Mouse (Mus musculus) ES-E14 (cell line): Measurements from ENCODE around the gene Flt3. TPM values are rescaled to one million over a fixed set of nuclear protein-coding genes. Genes with fewer than 3 reads are reported as not detected.

Source experiments
- DNase-seq: peaks from one replicate; pipeline ENCODE4 v3.0.0-alpha.2; 2013; ENCODE audit warnings: low read depth, low spot score
- H3K27ac ChIP-seq: 2 replicates; pipeline ENCODE4 v1.5.1; 2012; ENCODE audit warnings: low read depth, mild to moderate bottlenecking, low read length, moderate library complexity, mixed read lengths; ENCODE audit not compliant: poor library complexity, insufficient read depth, severe bottlenecking
- H3K36me3 ChIP-seq: 2 replicates; pipeline ENCODE4 v1.6.1; 2012; ENCODE audit warnings: mild to moderate bottlenecking, low read length, moderate library complexity, mixed read lengths; ENCODE audit not compliant: control insufficient read depth, poor library complexity, insufficient read depth, severe bottlenecking
- H3K4me1 ChIP-seq, 2 experiments: fragments of 150-350 bp in 1 of 2; sonication (generic) in 1 of 2; 2 replicates each; pipeline ENCODE4 v1.6.1; 2012; ENCODE audit warnings: low read length in 2 of 2, mild to moderate bottlenecking in 1 of 2, mixed read lengths in 1 of 2; ENCODE audit not compliant: control insufficient read depth in 2 of 2, insufficient read depth in 2 of 2, poor library complexity in 1 of 2
- H3K4me3 ChIP-seq, 2 experiments: fragments of 150-350 bp in 1 of 2; sonication (generic) in 1 of 2; 2 replicates each; pipeline ENCODE4 v1.5.1; 2012; ENCODE audit warnings: low read length in 2 of 2, low read depth in 1 of 2, mild to moderate bottlenecking in 1 of 2, mixed read lengths in 1 of 2; ENCODE audit not compliant: insufficient read depth in 1 of 2, poor library complexity in 1 of 2, severe bottlenecking in 1 of 2
- H3K9ac ChIP-seq: 2 replicates; pipeline ENCODE4 v1.6.1; 2012; ENCODE audit warnings: low read depth, mild to moderate bottlenecking, low read length, mixed read lengths; ENCODE audit not compliant: poor library complexity, insufficient read depth, severe bottlenecking
- H3K9me3 ChIP-seq: fragments of 150-350 bp; sonication (generic); 2 replicates; pipeline ENCODE4 v1.6.1; 2012; ENCODE audit warnings: low read depth, mild to moderate bottlenecking, low read length; ENCODE audit not compliant: control insufficient read depth, insufficient read depth
- CHD2 ChIP-seq: IDR thresholded peaks from 2 replicates; pipeline ENCODE4 v1.6.1; 2014; ENCODE audit warnings: mild to moderate bottlenecking, low read depth, low read length, inconsistent platforms
- HCFC1 ChIP-seq: IDR thresholded peaks from 2 replicates; pipeline ENCODE4 v1.6.1; 2012; ENCODE audit warnings: low read length, inconsistent platforms, borderline replicate concordance; ENCODE audit not compliant: insufficient read depth
- MAFK ChIP-seq: IDR thresholded peaks from 2 replicates; pipeline ENCODE4 v1.6.1; 2014; ENCODE audit warnings: mild to moderate bottlenecking, low read depth, low read length, inconsistent platforms; ENCODE audit not compliant: insufficient read depth
- ZC3H11A ChIP-seq: IDR thresholded peaks from 2 replicates; pipeline ENCODE4 v1.6.1; 2012; ENCODE audit warnings: low read depth, mild to moderate bottlenecking, inconsistent platforms, low read length, borderline replicate concordance
- ZNF384 ChIP-seq: IDR thresholded peaks from 2 replicates; pipeline ENCODE4 v1.6.1; 2012; ENCODE audit warnings: low read depth, low read length, inconsistent platforms
- in situ Hi-C, 2 experiments: fragments of 600-800 bp; cut with MboI; formaldehyde crosslinking; loops; one replicate each; pipeline ENCODE4 v1.15.1; 2025; ENCODE audit warnings: low sequenced_read_pairs in 2 of 2, inconsistent platforms in 1 of 2; ENCODE audit not compliant: unreplicated experiment in 2 of 2
- total RNA-seq: library from RNA; depleted of rRNA; stranded (reverse); fragments of 300-350 nt; gene quantifications from 2 replicates; pipeline ENCODE4 v1.2.3, GENCODE M21; 2012

Gene Flt3
- total RNA-seq, 1 experiment: 0.27 TPM

DNA sequence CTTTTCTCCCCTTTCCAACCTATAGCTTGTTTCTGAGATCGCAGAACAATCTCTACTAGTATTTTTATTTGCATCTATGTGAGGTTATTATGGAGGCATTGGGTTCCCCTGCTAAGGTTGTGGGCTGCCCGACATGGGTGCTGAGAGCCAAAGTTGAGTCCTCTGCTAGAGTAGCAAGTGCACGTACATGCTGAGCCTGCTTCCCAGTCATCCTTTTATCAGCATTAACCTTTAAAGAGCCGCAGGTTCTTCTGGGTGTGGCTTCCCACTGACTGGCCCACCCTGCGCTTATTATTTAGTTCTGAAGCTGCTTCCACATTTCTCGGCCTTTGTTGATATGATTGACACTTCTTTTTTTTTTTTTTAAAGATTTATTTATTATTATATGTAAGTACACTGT, 44.0 kb upstream of the Flt3 start:
- Histone ChIP-seq H3K36me3 (no peaks in the 10 kb centered on the region), H3K9ac (no peak overlapping the region), H3K9me3 (no peaks in the 10 kb centered on the region), H3K4me3 (no peak overlapping the region), H3K4me1 (peaks cover 3 to 16% of the 10 kb centered on the region in 2 experiments), H3K27ac (no peak overlapping the region)
- in situ Hi-C loops: no loop called here
- no peak for DNase-seq
- TF ChIP-seq ZNF384: no peak
- no peak for TF ChIP-seq ZC3H11A
- TF ChIP-seq CHD2: no peak
- TF ChIP-seq MAFK: no peak
- no peak for TF ChIP-seq HCFC1

DNA sequence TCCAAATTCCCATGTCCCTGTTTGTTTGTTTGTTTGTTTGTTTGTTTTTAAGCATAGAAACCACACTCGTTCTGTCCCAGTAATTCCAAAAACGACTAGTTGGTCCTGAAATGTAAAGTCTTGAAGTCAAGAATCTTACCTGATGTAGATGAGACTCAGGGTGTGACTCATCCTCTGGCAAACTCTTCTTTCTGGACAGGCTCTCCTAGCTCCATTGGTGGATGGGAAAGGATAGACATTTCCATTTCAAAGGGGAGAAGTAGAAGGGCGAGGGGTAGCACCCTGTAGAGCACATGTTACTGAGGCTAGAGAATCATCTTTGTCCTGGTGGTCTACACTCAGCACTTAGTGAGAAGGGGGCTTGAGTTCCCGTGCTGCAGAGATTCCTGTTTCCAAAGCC, 42.5 kb upstream of the Flt3 start:
- Histone ChIP-seq H3K9me3 (no peaks in the 10 kb centered on the region), H3K4me3 (no peak overlapping the region), H3K36me3 (no peaks in the 10 kb centered on the region), H3K9ac (no peak overlapping the region), H3K4me1 (peaks cover 3 to 17% of the 10 kb centered on the region in 2 experiments), H3K27ac (no peak overlapping the region)
- DNase-seq: no peak
- no peak for TF ChIP-seq CHD2
- TF ChIP-seq ZC3H11A: no peak
- in situ Hi-C loops: no loop called here

DNA sequence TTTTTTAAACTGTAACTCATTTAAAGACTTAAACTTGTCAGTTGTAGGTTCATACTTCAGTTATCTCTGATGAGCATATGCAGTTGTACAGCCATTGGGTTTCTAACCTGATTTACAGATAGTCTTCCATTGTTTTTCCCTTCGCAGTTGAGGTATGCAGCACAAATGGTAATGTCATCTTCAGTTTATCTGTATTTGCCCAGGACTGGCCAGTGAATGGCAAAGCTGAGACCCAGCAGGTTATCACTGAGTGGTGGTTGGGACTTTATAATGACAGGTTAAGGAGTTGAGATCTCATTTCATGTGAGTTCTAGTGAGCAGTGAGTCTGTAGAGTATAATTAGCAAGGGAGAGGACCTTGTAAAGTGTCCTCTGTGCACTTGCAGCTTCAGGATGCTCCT, 41.7 kb upstream of the Flt3 start:
- Histone ChIP-seq H3K27ac (no peak overlapping the region), H3K4me3 (no peak overlapping the region), H3K4me1 (peaks cover 3 to 17% of the 10 kb centered on the region in 2 experiments), H3K9ac (no peak overlapping the region), H3K36me3 (no peaks in the 10 kb centered on the region), H3K9me3 (no peaks in the 10 kb centered on the region)
- TF ChIP-seq ZNF384 (no peak), HCFC1 (no peak)
- DNase-seq: no peak
- in situ Hi-C loops: no loop called here

DNA sequence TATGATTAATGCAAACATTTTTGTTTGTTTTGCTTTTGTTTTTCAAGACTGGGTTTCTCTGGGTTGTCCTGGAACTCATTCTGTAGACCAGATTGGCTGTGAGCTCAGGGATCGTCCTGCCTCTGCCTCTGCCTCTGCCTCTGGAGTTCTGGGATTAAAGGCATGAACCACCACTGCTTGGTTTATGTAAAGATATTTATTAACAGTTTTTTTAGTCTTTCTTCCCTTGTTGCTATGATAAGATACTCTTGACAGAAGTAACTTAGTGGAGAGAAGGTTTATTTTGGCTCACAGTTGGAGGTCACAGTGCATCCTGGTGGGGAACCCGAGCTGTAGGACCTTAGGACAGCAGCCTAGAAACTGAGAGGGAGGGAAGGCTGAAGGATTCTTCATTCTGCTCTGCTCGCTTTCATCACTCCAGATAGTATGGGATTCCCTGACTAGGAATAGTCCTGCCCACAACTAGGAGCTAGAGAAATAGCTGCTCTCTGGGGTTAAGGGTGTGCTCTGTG, 40.8 kb upstream of the Flt3 start:
- H3K36me3 ChIP-seq: no peaks in the 10 kb centered on the region
- no peak overlapping the region for H3K9ac ChIP-seq
- DNase-seq: no peak
- peaks cover 3 to 17% of the 10 kb centered on the region in 2 experiments for H3K4me1 ChIP-seq
- TF ChIP-seq CHD2 (no peak), ZNF384 (no peak), MAFK (no peak), HCFC1 (no peak), ZC3H11A (no peak)
- no peak overlapping the region for H3K4me3 ChIP-seq
- H3K9me3 ChIP-seq: no peaks in the 10 kb centered on the region
- in situ Hi-C loops: no loop called here
- no peak overlapping the region for H3K27ac ChIP-seq

DNA sequence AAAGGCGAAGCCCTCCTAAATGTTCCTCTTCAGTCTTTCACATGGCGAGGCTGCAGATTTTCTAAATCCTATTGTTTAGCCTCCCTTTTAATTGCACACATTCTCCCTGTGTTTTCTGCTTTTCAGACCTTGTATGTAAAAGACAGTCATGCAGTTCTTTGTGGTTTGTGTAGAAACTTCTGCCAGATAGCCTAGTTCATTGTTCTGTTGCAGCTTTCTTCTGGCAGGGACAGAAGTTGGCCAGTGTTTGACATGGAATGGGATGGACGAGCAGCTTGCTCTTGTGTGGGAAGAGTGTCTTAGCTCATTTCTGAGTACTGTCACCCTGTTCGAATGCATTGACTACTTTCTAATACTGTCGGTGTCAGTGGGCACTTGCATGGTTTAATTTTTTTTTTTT, 36.2 kb upstream of the Flt3 start:
- H3K9ac ChIP-seq: no peak overlapping the region
- H3K27ac ChIP-seq: no peak overlapping the region
- DNase-seq: no peak
- H3K4me1 ChIP-seq: peaks cover 0 to 11% of the 10 kb centered on the region in 2 experiments; a peak in 3 of 4 replicates
- in situ Hi-C loops: no loop called here
- no peak overlapping the region for H3K4me3 ChIP-seq
- TF ChIP-seq ZC3H11A (no peak), ZNF384 (no peak), MAFK (no peak), CHD2 (no peak), HCFC1 (no peak)
- H3K9me3 ChIP-seq: no peaks in the 10 kb centered on the region
- H3K36me3 ChIP-seq: peaks cover 2% of the 10 kb centered on the region; the same call in 1 of the 2 replicates
